Mouse (Mus musculus) left cerebral cortex, postnatal 4 days (tissue): ENCODE results near the gene Mrap. TPM values are rescaled to one million over a fixed set of nuclear protein-coding genes. Genes with fewer than 3 reads are reported as not detected.
A peak's percentile ranks its signal among the peaks of the same experiment; 100 is the strongest.

ENCODE experiments used
- DNase-seq: peaks from one replicate; pipeline ENCODE4 v3.0.0-alpha.2; 2022
- intact Hi-C: fragments of 180-260 bp; cut with DNase I; formaldehyde crosslinking; loops from one replicate; pipeline ENCODE4 v1.15.1; 2025
- total RNA-seq, 2 experiments: library from RNA; stranded (reverse); gene quantifications; 2 replicates each; pipeline ENCODE4 v1.2.3; 2021

Mrap gene
- total RNA-seq, 2 experiments from 2014 or later: not detected

DNA sequence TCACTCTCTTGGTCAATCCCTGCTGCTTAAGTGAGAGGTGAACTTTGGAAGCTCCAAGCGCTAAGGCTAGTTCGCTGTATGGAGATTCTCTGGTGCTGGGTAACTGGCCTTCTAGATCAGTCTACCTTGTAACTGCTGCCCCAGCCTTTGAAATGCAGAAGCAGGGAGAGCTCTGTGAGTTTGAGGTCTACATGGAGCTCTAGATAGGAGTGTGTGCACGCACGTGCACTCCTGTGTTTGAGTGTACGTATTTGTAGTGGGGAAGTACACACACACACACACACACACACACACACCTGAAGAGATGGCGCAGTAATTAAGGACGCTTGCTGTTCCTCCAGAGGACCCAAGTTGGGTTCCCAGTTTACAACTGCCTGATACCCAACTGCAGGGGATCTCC is 10.2 kb downstream of the Mrap start:
- intact Hi-C loops: no loop called here
- DNase-seq: no peak

- no peak for DNase-seq
- intact Hi-C loops: no loop called here
Observed at GRCm38 (mm10) chr16:90753386-90753941, 15.5 kb downstream of the Mrap start.

- no peak for DNase-seq
- intact Hi-C loops: no loop called here
Observed at GRCm38 (mm10) chr16:90759335-90759734, 21.3 kb downstream of the Mrap start.

- intact Hi-C loops: no loop called here
- DNase-seq: no peak
Observed at GRCm38 (mm10) chr16:90760515-90760914, 22.5 kb downstream of the Mrap start.

DNA sequence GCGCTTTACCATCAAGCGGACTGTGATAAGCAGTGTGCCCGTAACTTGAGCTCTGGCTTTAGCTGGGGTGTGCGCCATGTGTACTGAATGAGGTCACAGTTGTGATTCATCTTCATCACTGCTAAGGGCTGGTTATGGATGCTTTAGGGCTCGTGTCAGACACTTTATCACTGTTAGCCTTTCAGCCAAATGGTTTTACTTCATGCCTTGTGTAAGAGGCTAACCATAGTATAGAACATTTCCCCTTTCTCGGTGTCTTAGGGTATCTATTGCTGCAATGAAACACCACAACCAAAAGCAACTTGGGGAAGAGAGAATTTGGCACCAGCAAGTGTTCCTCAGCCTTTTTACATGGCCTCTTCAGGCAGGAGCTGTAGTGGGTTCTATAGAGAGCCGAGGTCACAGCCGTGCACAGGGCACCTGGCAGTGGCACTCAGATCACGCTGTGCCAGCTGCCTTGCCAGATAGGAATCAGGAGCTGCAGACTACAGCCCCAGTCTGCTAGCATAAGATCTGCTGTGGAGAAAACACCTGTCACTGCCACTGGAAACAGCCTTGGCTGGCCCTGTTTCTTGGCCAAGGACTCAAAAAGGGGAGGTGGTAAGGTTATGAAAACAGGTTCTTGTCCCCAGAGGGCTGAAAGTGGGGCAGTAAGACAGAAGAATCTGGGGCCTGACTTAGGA is 27.3 kb downstream of the Mrap start:
- intact Hi-C loops: no loop called here
- peak; percentile 14 for DNase-seq

DNA sequence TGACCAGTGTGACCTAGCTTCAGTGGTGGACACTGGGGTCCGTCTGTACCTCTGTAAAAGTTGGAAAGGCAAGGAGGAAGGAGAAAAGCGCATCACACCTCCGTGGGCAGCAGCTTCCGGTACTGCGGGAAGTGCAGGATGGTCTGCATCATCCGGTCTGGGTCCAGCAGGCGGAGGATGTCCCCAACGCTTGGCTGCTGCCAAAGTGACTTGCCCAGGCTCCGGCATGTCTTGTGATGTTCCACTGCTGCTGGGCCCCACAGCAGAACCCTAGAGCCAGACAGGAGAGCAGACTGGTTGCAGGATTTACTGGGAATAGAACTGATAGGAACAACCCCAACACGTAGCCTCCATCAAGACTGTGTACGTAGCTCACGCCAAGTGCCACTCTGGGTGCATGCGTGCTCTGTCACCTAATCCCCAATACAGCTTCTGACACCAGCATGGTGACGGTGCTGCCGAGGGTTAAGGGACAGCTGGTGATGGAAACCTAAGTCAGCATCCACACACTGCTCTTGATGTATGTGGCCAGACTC is 29.0 kb downstream of the Mrap start:
- DNase-seq: no peak
- intact Hi-C loops: no loop called here

GRCm38 (mm10) chr16:90774216-90774615 is 36.2 kb downstream of the Mrap start:
- intact Hi-C loops: no loop called here
- DNase-seq: peak; percentile 43

DNA sequence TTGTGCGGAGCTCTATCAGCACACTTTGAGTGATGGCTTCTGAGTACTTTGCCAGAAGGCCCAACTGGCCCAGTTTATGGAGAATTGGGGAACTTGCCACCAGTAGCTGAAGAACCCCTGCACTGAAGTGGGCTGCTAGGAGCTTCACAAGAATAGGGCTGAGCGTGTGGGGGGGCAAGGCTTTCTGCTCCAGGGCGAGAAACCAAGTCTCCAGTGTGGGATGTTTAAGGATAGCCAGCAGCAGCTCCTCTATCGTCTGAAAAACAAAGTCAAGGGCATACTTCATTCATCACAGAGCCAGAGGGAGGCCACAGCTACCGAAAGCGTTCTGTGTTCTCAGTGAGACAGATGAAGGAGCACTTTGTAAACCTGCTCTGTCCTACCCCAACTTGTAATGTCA is 36.6 kb downstream of the Mrap start:
- no peak for DNase-seq
- intact Hi-C loops: no loop called here

- peak; percentile 32 for DNase-seq
- intact Hi-C loops: no loop called here
Observed at GRCm38 (mm10) chr16:90775946-90776520, 38.0 kb downstream of the Mrap start.

GRCm38 (mm10) chr16:90779783-90780182 is 41.8 kb downstream of the Mrap start:
- no peak for DNase-seq
- intact Hi-C loops: no loop called here

- DNase-seq: no peak
- intact Hi-C loops: no loop called here
Observed at GRCm38 (mm10) chr16:90783302-90783701, 45.3 kb downstream of the Mrap start.

GRCm38 (mm10) chr16:90785257-90785656 is 47.2 kb downstream of the Mrap start:
- DNase-seq: no peak
- intact Hi-C loops: no loop called here

- intact Hi-C loops: no loop called here
- no peak for DNase-seq
Observed at GRCm38 (mm10) chr16:90788580-90788979, 50.6 kb downstream of the Mrap start.

- intact Hi-C loops: loop anchor here (5.0 kb wide), 1 partner anchor 236 kb away; no protein-coding TSS in a partner anchor
- DNase-seq: no peak
Observed at GRCm38 (mm10) chr16:90790946-90791345, 52.9 kb downstream of the Mrap start.

- no peak for DNase-seq
- intact Hi-C loops: loop anchor here (5.0 kb wide), 1 partner anchor 235 kb away; no protein-coding TSS in a partner anchor
Observed at GRCm38 (mm10) chr16:90792066-90792465, 54.1 kb downstream of the Mrap start.

- intact Hi-C loops: loop anchor here (5.0 kb wide), 1 partner anchor 235 kb away; no protein-coding TSS in a partner anchor
- DNase-seq: peak; percentile 47
Observed at GRCm38 (mm10) chr16:90792500-90792899, 54.5 kb downstream of the Mrap start.

DNA sequence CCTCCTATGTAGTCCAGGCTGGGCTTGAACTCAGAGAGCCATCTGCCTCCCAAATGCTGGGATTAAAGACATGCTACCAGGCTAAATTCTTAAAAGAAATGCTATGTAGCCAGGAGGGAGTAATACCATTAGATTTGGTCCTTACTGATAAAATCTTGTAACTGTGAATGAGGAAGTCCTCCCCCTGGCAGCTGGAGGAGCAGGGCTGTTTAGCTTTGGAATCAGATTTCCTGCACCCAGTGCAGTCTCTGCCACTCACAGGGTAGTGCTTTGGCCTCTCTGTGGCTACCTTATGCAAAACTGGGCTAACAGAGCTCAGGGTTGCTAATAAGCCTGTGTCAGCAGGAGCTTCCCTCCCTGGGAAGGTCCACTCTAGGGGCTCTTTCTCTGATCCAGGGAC is 56.7 kb downstream of the Mrap start:
- intact Hi-C loops: loop anchor here (5.0 kb wide), 2 partner anchors 138 to 233 kb away; no protein-coding TSS in a partner anchor
- DNase-seq: no peak

DNA sequence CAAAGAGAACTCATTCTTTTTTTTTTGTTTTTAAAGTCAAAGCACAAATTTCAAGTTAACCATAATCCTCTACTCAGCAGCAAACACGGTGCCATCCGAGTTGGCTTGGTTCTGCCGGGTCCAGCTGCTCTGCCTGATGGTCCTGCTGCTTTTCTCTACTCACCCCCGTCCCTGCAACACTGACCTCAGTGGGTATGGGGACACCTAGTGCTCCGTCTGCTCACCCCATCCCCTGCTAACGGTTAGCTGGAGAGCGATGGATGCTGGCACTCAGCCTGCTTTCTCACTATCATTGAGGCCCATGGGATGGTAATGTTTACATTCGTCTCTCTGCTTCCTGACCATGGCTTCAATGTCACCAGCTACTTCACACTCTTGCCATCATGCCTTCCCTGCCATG is 60.4 kb downstream of the Mrap start:
- peak; percentile 31 for DNase-seq
- intact Hi-C loops: loop anchor here (5.0 kb wide), 1 partner anchor 134 kb away; no protein-coding TSS in a partner anchor

GRCm38 (mm10) chr16:90798848-90799247 is 60.8 kb downstream of the Mrap start:
- DNase-seq: no peak
- intact Hi-C loops: loop anchor here (5.0 kb wide), 1 partner anchor 133 kb away; no protein-coding TSS in a partner anchor
